Mouse (Mus musculus) spleen, adult 2 months (tissue): ENCODE data around the gene Edn3.

ENCODE experiments used
- CTCF ChIP-seq: fragments of 200-500 bp; IDR thresholded peaks from 2 replicates; pipeline ENCODE4 v1.5.1; 2011; ENCODE audit warnings: mild to moderate bottlenecking, inconsistent platforms; ENCODE audit not compliant: insufficient read depth, insufficient read length, insufficient replicate concordance; ENCODE audit errors: extremely low read depth
- POLR2A ChIP-seq: fragments of 200-500 bp; IDR thresholded peaks from 2 replicates; pipeline ENCODE4 v1.6.1; 2011; ENCODE audit warnings: low read depth, low read length, inconsistent platforms

DNA sequence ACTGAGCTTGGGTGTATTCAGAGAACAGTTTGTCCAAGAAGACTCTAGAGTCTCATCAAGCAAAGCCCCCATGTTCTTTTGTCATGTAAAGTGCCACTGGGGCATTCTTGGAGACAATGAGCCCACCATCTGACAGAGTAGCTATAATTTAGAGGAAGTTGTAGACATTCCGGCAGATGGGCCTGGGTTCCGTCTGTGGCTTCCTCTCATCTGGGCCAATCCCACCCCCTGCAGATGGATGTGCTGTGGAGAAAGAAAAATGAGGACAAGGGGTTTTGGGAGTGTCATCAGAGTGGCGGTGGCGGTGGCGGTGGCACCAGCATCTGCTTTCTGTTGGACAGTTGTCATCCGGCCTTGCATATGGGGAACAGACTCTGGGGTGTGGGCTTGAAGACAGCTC lies 42.0 kb downstream of the Edn3 start:
- TF ChIP-seq CTCF (no peak), POLR2A (no peak)
